Mouse (Mus musculus): Measurements from ENCODE around the gene Pik3r5.

Pik3r5 gene

DNA sequence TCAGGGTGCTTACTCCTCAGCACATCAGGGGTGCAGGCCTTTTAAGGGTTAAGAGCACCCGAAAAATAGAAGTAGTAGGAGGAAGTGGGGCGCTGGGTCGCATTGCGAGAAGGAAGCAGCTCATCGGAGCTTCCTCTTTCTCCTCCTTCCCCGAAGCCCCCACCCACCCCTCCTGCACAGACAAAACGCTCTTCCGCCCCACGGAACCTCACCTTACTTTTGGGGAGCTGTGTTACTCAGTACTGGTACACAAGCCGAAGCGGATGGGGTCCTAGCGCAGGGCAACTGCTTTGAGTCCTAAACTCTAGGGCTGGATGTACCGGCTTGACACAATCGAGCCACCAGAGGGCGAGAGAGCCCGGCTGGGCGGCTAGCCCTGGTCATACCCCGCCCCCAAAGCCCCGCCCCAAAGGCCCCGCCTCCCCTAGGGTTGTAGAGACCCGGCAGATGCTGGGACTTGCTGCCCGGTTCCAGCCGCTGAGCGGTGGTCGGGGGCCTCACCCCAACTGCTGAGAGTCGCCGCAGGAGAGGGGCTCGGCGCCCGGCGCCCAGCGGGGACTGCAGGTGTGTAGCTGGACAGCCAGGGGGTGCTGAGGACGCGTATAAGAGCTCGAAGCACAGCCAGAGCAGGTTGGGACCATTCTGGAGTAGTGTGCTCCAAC is at the start of gene Pik3r5:
Pik3r5 (plus strand) TSS at position 423 of the 662 bp plus-strand sequence.
- peak; percentile 69 for DNase-seq

DNA sequence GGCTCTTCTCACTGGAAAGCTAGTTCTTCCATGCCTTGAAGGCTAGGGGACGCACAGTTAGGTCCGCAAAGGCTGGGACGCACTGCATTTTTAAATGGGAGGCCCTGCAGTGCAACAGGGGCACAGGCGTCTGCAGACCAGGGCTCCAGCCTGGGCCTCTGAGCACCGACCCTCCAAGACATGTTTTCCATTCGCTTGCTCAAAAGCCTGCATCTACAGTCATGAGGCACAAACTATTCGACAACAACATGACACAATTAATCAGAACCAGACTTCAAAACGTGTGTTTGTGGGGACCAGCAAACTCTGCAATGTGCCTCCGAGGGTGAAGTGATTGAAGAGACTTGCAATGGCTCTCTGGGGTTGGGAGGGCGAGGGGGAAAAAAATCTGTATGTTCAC is 48.4 kb upstream of the Pik3r5 start:
- DNase-seq: no peak

DNA sequence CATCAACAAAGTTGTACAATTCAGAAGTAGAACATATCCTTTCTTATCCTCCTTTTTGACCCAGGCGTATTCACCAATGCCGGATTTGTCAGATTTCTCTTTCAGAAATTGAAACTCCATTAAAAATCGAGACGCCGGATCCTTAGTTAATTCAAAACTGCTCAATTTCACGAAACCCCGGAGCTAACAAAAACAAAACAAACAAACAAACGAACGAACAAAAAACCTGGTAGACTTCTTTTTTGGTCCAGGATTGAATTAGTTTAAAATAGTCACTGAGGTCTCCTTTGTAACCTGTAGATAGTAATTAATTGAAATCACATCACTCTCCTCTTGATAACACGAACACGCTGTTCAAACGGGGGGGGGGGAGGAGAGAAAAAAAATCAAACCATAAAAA is 47.8 kb upstream of the Pik3r5 start:
- DNase-seq: no peak

DNA sequence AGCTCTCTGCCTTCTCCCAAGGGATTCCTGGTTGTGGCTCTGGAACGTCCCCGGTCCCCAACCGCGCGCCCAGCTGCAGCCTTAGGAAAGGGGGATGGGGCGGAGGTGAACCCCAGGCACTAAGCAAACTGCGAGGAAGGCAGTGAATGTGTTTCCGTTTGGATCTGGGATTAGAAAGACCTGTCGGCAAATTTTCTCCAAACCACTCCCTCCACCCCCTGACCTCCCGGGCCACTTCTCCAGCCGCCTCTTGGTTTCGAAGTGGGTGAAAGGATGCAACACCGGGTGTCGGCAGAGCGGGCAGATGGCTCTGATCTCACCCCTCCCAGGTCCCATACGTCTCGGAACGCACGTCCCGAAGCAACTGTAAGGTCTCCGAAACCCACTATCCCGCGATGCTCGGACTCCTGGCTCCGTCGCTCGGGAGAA is 47.3 kb upstream of the Pik3r5 start:
- no peak for DNase-seq

GRCm38 (mm10) chr11:68385021-68385821 is 46.7 kb upstream of the Pik3r5 start:
- peak; percentile 54 for DNase-seq

- peak; percentile 58 for DNase-seq
These were observed 45.9 kb upstream of the Pik3r5 start for GRCm38 (mm10) chr11:68385921-68386588.

DNA sequence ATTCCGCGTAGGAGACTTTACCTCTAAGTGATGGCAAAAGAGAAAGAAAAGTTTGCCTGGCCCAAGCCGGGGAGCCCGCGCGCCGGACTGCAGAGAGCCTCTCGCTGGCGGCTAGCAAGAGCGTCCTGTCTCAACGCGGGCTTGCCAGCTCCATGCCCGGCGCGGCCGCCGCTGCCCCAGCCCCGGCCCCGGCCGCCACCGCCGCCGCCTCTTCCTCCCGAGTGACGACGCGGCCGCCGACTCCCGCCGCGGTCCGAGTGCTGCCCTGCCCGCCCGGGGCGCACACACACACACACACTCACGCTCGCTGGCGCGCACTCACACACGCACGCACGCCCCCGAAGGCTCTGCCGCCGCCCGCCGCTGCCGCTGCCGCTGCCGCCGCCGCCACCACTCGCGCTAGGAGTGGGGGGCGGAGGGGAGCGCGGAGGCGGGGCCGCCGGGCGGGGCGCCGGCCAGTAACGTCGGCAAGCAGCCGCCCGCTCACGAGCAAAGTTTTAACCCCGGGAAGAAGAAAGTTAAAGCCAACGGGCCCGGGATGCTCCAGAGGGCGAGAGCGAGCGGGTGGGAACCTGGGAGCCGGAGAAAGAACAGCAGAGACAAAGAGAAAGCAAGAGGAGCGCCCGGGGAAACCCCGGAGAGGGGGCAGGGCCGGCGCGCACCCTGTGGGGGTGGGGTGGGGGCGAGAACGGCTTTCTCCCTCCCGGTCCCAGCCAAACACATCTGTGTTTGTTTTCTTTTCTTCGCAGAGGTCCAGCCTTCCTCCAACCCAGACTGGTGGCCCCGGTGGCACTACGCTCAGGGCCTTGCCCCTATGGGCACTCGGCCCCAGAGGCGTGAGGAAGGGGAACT is 45.1 kb upstream of the Pik3r5 start:
- peak; percentile 83 for DNase-seq

- no peak for DNase-seq
These were observed 44.5 kb upstream of the Pik3r5 start for GRCm38 (mm10) chr11:68387441-68387760.

DNA sequence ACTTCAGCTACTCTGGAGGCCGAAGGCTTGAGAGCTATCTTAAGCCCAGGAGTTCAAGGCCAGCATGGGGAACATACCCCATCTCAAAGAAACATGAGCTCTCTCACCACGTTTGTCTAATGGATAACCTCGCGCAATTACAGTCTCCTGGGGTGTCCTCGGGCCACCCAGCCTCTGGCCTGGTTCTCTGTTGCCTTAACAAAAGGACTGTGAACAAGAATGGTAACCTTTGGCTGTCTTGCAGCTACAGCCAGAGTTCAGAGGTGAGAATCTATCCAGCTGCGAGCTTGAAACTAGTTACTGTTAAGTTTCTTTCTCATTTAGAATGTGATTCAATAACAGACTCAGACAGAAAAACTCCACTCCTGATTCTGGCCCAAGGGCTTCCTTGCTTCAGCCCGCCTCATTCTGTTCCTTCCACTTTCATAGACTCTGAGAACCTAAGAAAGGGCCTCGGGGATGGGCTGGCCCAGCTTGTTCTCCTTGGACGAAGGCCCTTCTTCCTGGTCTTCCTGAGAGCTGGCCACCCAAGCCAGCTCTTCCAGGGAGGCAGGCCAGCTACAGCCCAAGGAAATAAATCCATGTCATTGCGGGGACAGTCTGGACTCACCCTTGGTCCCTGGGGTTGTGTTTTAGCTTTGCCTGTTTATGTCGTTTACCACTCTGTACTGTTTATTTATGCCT is 43.8 kb upstream of the Pik3r5 start:
- peak; percentile 62 for DNase-seq

DNA sequence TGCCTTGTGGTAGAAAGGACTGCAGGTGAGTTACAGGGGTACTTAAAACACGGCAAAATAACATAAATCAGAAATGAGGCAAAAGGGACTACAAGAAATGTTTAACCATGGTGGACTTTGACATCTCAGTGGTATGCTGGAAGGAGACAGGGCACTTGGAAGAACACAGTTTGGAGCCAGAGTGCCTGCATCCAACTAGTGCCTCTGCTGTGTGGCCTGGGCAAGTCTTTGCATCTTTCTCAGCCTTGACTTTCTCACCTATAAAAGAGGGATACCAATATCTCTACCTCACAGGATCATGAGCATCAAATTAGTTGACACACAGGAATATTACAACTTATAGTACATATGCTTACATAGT is 43.3 kb upstream of the Pik3r5 start:
- DNase-seq: no peak

GRCm38 (mm10) chr11:68389621-68390020 is 42.3 kb upstream of the Pik3r5 start:
- DNase-seq: no peak

DNA sequence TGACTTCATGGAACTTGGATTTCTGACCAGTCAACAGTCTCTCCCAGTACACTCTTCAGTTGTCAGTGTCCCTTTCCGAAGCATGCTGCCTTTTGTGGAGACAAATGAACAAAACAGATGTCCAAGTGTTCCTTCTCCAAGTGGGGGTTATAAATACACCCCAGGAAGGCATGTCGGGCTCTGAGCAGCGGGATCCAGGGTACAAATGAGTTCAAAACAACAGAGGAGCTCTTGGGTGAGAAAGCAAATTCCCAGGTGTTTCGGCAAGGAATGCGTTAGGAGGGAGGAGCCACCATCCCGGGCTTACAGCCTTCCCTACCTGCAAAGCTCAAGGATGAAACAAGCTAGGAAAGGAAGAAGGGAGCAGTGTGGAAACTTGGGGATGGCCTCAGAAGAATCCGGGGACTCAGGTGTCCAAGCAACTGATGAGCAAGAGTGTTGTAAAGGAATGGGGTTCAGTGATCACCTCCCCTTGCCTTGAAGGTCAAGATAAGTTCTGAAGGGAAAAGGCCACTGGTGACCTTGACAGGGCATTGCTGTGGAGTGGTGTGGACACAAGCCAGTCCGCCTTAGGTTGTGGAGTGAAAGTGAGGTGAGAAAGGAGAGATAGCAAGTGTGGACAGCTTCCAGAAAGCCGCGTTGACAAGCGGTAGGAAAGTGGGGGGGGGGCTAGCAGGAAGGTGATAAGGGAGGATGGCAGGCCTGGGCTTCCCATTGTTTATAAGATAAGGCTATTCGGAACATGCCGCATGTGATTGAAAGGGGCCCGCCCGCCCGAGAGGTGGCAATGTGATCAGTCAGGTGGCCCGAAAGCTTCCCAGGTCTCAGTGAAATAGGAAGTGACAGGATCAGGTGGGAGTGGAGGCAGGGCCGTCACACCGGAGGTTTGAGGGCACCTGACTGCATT is 41.3 kb upstream of the Pik3r5 start:
- no peak for DNase-seq

GRCm38 (mm10) chr11:68393897-68394490 is 37.9 kb upstream of the Pik3r5 start:
- DNase-seq: peak; percentile 67

DNA sequence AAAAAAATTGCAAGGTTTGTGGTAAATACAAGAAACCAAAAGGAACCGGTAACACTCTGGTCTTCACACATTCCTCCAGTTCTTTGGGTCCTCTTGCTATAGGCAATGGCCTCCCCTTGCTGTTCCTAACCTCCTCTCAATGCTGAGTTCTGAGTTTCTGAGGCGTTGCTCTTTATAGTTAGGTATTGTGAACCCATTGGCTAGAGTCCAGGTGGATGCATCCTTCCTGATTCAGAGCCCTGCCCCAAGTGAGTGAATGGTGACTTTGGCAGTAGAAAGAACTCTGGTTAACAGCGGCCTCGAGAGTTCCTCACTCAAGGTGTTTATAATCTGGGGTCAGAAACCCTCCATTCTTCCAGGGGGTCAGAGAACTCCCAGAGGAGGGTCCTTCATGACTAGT is 37.2 kb upstream of the Pik3r5 start:
- DNase-seq: no peak

DNA sequence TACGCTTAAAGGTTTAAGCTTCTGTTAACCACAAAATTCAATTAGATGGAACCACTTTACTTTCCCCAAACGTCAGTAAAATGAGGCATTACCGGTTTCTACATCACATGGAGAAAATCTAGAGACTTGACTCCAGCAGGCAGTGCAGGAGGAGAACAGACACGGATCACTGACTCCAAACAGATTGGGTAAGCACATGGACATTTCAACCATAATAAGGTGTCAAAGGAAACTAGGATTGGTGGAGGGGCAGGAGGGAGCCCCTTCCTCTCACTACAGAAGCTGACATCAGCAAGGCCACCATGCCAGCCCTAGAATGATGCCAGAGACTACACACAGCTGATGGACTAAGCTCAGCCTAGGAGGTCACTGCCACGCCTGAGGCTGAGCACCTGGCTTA is 36.4 kb upstream of the Pik3r5 start:
- no peak for DNase-seq

- DNase-seq: no peak
These were observed 32.9 kb upstream of the Pik3r5 start for GRCm38 (mm10) chr11:68398891-68399547.

DNA sequence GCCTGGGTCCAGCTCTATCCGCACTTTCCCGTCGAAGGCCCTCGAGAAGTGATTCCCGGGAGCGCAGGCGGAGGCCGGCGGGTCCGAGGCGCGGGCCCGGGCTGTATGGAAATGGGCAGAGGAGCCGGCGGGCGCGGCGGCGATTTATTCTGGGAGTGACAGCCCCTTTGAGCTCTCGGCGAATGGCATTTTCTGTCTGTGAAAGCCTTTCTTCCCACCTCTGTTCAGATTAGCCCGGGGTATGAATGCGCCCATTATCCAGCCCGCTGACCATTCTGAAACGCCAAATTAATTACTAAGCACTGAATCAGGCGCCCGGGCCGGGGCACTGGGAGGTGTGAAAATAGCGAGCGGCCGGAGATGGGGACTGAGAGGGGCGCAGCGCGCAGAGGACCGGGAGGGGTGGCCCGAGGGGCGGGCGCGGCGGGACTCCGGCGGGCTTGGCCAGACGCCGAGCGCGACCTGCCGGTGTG is 32.3 kb upstream of the Pik3r5 start:
- no peak for DNase-seq

DNA sequence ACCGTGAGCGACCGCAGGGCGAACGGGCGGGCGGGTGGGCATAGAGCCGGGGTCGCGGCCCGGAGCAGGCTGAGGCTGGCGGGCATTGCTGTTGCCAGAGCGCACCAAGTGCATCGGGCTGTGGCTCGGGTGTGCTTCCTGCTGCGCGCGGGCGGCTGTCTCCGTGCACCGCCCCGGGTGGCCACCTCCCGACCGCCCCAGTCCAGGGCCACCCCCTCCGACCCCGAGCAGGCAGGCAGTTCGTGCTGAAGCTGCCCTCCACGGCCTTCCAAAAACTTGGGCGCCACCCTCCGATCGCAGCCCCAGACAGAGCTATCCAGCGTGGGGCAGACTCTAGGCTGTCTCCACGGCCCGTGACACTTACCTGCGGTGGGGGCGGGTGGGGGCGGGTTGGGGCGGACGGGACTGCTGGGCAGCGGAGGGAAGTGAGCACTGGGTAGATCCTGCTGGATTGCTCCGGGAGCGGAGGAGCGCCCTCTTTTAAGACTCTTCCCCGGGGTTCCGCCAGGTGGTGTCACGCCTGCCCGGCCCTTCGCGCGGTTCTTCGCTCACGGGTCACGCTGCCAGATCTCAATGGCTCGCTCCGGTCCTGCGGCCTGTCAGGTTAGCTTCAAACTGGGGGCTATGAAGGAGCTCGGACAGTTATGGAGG is 31.8 kb upstream of the Pik3r5 start:
- DNase-seq: peak; percentile 79

DNA sequence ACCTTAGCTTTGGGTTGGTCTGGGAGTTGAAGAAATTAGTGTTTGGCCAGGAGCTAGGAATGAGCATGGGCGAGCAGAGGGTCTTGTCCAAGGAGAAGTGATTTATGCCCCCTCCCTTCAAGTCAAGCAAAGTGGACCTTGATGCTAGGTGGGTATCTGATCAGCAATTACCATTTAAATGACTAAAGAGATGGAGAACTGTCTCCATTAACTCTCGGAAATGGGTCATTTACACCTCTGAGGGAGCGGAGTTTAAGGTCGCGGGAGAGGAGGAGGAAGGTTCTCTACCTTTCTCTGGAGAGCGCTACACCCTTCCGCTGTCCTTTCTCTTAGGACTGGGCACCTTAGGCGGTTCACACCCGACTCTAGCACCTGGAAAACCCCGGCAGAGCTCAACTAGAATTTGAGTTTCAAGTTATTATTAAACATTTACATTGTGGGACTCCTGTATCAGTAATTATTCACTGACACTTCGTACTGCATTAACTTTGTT is 31.1 kb upstream of the Pik3r5 start, which contains the start of gene Ntn1:
Ntn1 (minus strand) TSS at position 97 of the 493 bp plus-strand sequence.
- DNase-seq: no peak

Measured in kidney, adult 18-20 months (tissue).